Mouse (Mus musculus) forebrain, embryonic 12.5 days (tissue): Measurements from ENCODE around the gene Capn9. TPM values are rescaled to one million over a fixed set of nuclear protein-coding genes. Genes with fewer than 3 reads are reported as not detected.

Source experiments
- ATAC-seq: fragments of 200-750 bp; cut with Nextera tagmentation; 2 replicates; pipeline ENCODE4 v1.8.0; 2017; ENCODE audit warnings: moderate TSS enrichment; ENCODE audit not compliant: low FRiP score
- H3K27ac ChIP-seq: fragments of 300-500 bp; sonication (generic); 2 replicates; pipeline ENCODE4 v1.5.1; 2016; ENCODE audit warnings: mild to moderate bottlenecking
- H3K27me3 ChIP-seq: fragments of 300-500 bp; sonication (generic); 2 replicates; pipeline ENCODE4 v1.6.1; 2016; ENCODE audit warnings: mild to moderate bottlenecking
- H3K36me3 ChIP-seq: fragments of 300-500 bp; sonication (generic); replicated peaks from 2 replicates; pipeline ENCODE4 v1.6.1; 2016; ENCODE audit warnings: mild to moderate bottlenecking
- H3K4me1 ChIP-seq: fragments of 300-500 bp; sonication (generic); 2 replicates; pipeline ENCODE4 v1.6.1; 2016
- H3K4me2 ChIP-seq: fragments of 300-500 bp; sonication (generic); 2 replicates; pipeline ENCODE4 v1.6.1; 2016; ENCODE audit warnings: mild to moderate bottlenecking, moderate library complexity
- H3K4me3 ChIP-seq: fragments of 300-500 bp; sonication (generic); replicated peaks from 2 replicates; pipeline ENCODE4 v1.5.1; 2016; ENCODE audit warnings: mild to moderate bottlenecking
- H3K9ac ChIP-seq: fragments of 300-500 bp; sonication (generic); 2 replicates; pipeline ENCODE4 v1.6.1; 2016; ENCODE audit warnings: mild to moderate bottlenecking
- H3K9me3 ChIP-seq: fragments of 300-500 bp; sonication (generic); 2 replicates; pipeline ENCODE4 v1.6.1; 2016
- WGBS: fragments of 180-500 bp; shearing (Covaris S2); methylation state at CpG from one replicate; pipeline ENCODE4 v1.1.7; 2016; 5-methylcytosine and 5-hydroxymethylcytosine counted together
- polyA plus RNA-seq: library from polyadenylated mRNA; unstranded; fragments of >200 nt; fragmentation: Nextera tagmentation; extraction: Ambion mirVana; gene quantifications from 2 replicates; pipeline ENCODE4 v1.2.1, GENCODE M21; 2016

Capn9 gene
- polyA plus RNA-seq, 1 experiment from 2014 or later = 0.08 TPM

DNA sequence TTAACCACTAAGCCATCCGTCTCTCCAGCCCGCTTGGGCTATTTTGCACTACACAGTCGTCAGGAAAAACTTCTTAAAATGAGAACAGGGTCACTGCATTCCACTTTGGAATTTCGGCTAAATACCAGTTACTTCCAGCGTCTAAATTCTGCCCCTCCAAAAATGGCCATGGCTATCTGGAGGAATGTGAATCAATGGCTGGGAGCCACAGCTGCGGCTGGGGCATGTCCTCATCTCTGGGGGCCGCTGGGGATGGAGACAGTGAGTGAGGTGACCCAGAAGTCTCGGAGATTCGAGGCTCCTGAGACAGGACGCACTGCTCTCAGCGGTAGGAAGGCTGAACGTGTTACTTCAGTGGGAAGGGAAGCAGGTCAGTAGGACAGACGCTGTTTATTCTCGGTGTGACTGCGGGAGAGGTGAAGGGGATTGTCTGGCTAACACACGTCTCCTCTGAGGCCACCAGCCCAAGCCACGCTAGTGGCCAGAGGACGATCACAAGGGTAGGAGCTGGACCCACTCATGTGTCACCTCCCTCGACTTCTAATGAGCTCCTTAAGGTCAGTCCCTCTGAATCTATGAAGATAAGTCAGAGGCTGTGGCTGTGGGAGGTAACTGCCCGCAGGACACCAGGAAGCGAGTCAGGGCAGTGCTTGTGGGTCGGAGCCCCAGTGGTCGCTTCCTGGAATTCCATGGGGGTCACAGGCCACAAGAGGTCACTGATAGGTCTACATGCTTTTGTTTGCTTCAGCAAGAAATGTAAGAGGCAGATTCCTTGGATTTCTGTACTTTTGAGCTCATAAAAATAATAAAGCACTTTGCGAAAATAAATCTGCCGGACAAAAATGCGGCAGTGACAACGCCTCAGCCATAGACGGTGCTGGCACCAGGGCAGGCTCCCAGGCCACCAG is 77.9 kb downstream of the Capn9 start:
- Histone ChIP-seq H3K27ac (no peak overlapping the region), H3K4me2 (no peak overlapping the region), H3K27me3 (no peaks in the 10 kb centered on the region), H3K9ac (no peak overlapping the region), H3K9me3 (no peaks in the 10 kb centered on the region), H3K36me3 (peaks cover 22% of the 10 kb centered on the region; the same call in 1 of the 2 replicates), H3K4me1 (peaks cover 15% of the 10 kb centered on the region; the same call in 1 of the 2 replicates), H3K4me3 (no peak overlapping the region)
- WGBS = 73% methylated on average over 28 of the region's 28 CpGs
- no peak for ATAC-seq

GRCm38 (mm10) chr8:124657961-124658360 is 82.0 kb downstream of the Capn9 start:
- Histone ChIP-seq H3K36me3 (peaks cover 9% of the 10 kb centered on the region; the same call in 1 of the 2 replicates), H3K4me1 (peaks cover 43% of the 10 kb centered on the region), H3K9ac (no peak overlapping the region), H3K27ac (0 out of 2 replicates have a peak overlapping the region, but pooled peaks have one; percentile 1), H3K4me2 (no peak overlapping the region), H3K27me3 (no peaks in the 10 kb centered on the region), H3K9me3 (no peaks in the 10 kb centered on the region), H3K4me3 (no peak overlapping the region)
- ATAC-seq = no peak
- 81% methylated on average over 7 of the region's 7 CpGs for WGBS

DNA sequence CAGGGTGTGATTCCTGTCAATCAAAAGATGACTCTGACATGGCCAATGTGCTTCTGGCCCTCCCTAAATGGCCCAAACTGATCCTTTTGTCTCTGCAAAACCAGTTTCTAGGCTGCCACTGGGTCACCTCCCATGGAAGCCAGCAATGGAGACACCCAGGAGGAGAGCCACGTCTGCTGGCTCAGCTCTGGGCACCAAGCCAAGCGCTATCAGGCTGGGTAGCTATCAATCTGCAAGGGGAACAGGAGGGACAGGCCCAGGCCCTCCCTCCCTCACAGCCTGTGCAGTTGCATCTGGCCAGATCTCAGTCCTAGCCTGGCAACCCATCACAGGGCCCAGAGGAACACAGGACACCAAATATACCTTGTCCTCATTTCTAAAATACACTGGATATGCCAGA is 82.5 kb downstream of the Capn9 start:
- WGBS = 49% methylated on average over 2 of the region's 2 CpGs
- peaks cover 40% of the 10 kb centered on the region for H3K4me1 ChIP-seq
- H3K27ac ChIP-seq = 0 out of 2 replicates have a peak overlapping the region, but pooled peaks have one; percentile 1
- no peak overlapping the region for H3K4me3 ChIP-seq
- H3K4me2 ChIP-seq = no peak overlapping the region
- no peaks in the 10 kb centered on the region for H3K27me3 ChIP-seq
- ATAC-seq = no peak
- no peak overlapping the region for H3K9ac ChIP-seq
- H3K9me3 ChIP-seq = no peaks in the 10 kb centered on the region
- H3K36me3 ChIP-seq = peaks cover 9% of the 10 kb centered on the region; the same call in 1 of the 2 replicates

DNA sequence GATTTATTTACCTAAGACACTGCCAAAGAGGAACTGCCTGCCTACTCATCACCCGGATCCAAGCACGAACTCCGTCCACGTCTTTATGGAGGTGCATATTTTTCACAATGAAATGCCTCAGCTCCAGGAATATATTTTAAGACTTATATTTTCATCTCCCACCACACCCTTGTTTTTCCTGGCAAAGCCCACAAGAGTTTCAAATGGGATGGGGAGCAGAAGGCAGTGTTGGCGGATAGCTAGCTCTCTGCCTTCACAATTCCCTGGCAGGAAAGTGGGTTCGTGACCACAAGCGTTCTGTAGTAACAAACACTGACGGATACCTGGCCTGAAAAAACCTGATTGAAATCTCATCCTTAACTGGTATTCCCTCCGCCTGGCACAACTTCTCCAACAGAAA is 85.9 kb downstream of the Capn9 start:
- ATAC-seq = no peak
- Histone ChIP-seq H3K4me2 (peak overlapping the region; percentile 75), H3K27me3 (no peaks in the 10 kb centered on the region), H3K27ac (no peak overlapping the region), H3K9ac (peak overlapping the region; percentile 92; the same call in 1 of the 2 replicates), H3K9me3 (no peaks in the 10 kb centered on the region), H3K4me1 (peaks cover 46% of the 10 kb centered on the region), H3K36me3 (no peaks in the 10 kb centered on the region), H3K4me3 (peak overlapping the region; percentile 86)
- 69% methylated on average over 9 of the region's 9 CpGs for WGBS

GRCm38 (mm10) chr8:124662446-124663111 is 86.7 kb downstream of the Capn9 start:
- no peaks in the 10 kb centered on the region for H3K27me3 ChIP-seq
- H3K4me1 ChIP-seq = peaks cover 46% of the 10 kb centered on the region
- no peaks in the 10 kb centered on the region for H3K9me3 ChIP-seq
- peak overlapping the region; percentile 75 for H3K4me2 ChIP-seq
- peak overlapping the region; percentile 92 for H3K9ac ChIP-seq
- peak overlapping the region; percentile 80 for H3K27ac ChIP-seq
- H3K36me3 ChIP-seq = no peaks in the 10 kb centered on the region
- peak; percentile 67 for ATAC-seq
- H3K4me3 ChIP-seq = peak overlapping the region; percentile 86
- under 1% methylated on average over 47 of the region's 49 CpGs for WGBS

DNA sequence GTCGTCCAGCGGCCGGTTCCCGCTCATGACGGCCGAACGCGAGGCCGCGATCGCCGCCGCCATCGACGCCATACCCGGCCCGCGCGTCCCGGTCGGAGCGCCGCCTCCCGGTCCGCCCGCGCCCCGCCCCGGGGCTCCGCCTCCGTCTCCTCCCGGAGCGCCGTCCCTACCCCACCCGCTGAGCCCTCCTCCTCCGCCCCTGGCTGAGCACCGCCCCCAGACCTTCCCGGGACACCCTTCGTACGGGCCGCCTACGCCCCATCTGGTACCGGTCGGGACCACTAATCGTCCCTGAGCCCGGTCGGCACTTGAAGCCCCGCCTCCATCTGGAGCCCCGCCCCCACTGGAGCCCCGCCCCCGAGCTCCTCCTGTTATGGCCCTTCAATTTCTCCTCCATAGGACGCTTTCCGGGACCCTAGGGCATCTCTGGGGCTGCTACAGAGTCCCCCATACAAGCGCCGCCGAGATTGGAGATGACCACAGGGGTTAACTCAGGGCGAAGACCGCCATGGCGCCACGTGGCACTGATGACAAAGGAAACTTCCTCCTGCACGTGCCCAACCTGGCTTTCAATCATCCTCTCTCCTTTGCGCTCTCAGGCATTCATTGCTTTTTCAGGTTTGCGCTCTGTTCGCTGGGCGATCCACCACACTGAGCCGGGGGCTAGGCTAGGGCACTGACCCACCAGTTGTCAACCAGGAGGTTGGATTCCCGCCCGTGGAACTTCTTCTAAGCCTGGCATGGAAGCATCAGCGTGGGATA is 87.4 kb downstream of the Capn9 start, which contains the start of gene 2310022B05Rik:
Gene 2310022B05Rik, minus strand, starts transcription at position 258 of the 762 bp plus-strand sequence.
- Histone ChIP-seq H3K27ac (peak within 1 kb of the TSS; percentile 80), H3K36me3 (no peaks in the 10 kb centered on the region), H3K4me2 (peak within 1 kb of the TSS; percentile 75), H3K27me3 (no peaks in the 10 kb centered on the region), H3K9ac (peak within 1 kb of the TSS; percentile 92), H3K4me3 (peak within 1 kb of the TSS; percentile 86), H3K4me1 (peaks cover 42% of the 10 kb centered on the region), H3K9me3 (no peaks in the 10 kb centered on the region)
- peak; percentile 90 for ATAC-seq
- WGBS = 1% methylated on average over 63 of the region's 69 CpGs

DNA sequence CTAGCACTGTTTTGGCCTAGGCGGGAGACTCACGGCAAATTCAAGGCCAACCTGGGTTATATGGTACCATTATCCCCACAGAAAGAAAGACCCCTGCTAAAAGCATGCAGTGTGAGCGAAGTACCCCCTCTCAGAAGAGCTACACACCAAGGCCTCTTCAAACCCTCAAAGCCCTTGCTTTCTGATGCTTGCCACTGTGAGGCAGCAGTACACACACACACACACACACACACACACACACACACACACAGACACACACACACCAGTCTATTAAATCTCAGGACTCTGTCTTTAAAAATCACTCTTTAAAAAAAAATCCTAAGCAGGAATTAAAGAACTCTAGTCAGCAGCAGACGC is 87.9 kb downstream of the Capn9 start:
- Histone ChIP-seq H3K4me3 (peak overlapping the region; percentile 86), H3K27ac (peak overlapping the region; percentile 80), H3K9me3 (no peaks in the 10 kb centered on the region), H3K36me3 (no peaks in the 10 kb centered on the region), H3K9ac (no peak overlapping the region; the same call in 1 of the 2 replicates), H3K4me1 (peaks cover 39% of the 10 kb centered on the region), H3K27me3 (no peaks in the 10 kb centered on the region), H3K4me2 (peak overlapping the region; percentile 75)
- ATAC-seq = peak; percentile 15; the same call in 1 of the 2 replicates
- 43% methylated on average over 4 of the region's 4 CpGs for WGBS

DNA sequence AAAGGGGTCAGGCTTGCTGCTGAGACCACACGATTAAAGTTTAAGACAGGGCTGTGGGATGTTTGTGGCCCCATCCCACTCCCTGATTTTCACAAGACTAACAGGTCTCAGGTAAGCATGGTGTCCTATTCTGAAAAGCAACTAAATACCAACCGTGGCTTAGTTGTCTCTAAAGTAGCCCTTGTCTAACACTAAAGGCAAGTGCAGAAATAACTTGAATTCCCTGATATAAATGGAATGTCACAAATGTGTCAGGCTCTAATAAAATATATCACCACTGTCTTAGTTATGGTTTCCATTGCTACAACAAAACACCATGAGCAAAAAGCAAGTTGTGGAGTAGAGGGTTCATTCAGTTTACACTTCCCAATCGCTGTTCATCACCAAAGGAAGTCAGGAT is 88.5 kb downstream of the Capn9 start:
- WGBS = 82% methylated on average over 3 of the region's 3 CpGs
- no peak overlapping the region for H3K27ac ChIP-seq
- no peaks in the 10 kb centered on the region for H3K27me3 ChIP-seq
- H3K4me3 ChIP-seq = no peak overlapping the region
- no peak overlapping the region for H3K4me2 ChIP-seq
- no peaks in the 10 kb centered on the region for H3K36me3 ChIP-seq
- H3K9ac ChIP-seq = no peak overlapping the region
- ATAC-seq = no peak
- peaks cover 37% of the 10 kb centered on the region for H3K4me1 ChIP-seq
- H3K9me3 ChIP-seq = no peaks in the 10 kb centered on the region

Other genes with a start within 250 kb of the Capn9 start
- 4.5 and 4.8 TPM in 2 replicates for gene Pgbd5, start 136.5 kb upstream of the Capn9 start, polyA plus RNA-seq
- gene Cog2, start 55.3 kb upstream of the Capn9 start, polyA plus RNA-seq = 43.9 and 44.8 TPM in 2 replicates
- not detected in 2 replicates for gene Agt, start 6.4 kb upstream of the Capn9 start, polyA plus RNA-seq
- 22.8 and 23.1 TPM in 2 replicates for gene 2310022B05Rik, start 87.3 kb downstream of the Capn9 start, polyA plus RNA-seq
- 56.8 and 57.3 TPM in 2 replicates for gene Ttc13, start 145.9 kb downstream of the Capn9 start, polyA plus RNA-seq
- 35.5 and 35.7 TPM in 2 replicates for gene Arv1, start 146.0 kb downstream of the Capn9 start, polyA plus RNA-seq
- gene Fam89a, start 175.7 kb downstream of the Capn9 start, polyA plus RNA-seq = 0.79 and 0.97 TPM in 2 replicates
- gene Trim67, start 217.0 kb downstream of the Capn9 start, polyA plus RNA-seq = 6.1 and 6.4 TPM in 2 replicates